Mouse (Mus musculus): Measurements from ENCODE around the gene Rhbdd2.

GRCm38 (mm10) chr5:135676696-135677095, 44.3 kb downstream of the Rhbdd2 start:
- TF ChIP-seq CTCF (IDR thresholded peaks at IDR 0.05; ENCODE audit: insufficient read depth, low read depth, low read length) (no peak), POLR2A (IDR thresholded peaks at IDR 0.05; ENCODE audit: insufficient read depth, low read depth, low read length) (no peak)

Measured in olfactory bulb, adult 2 months (tissue).